Mouse (Mus musculus): ENCODE data around the gene Ftl1. TPM values are rescaled to one million over a fixed set of nuclear protein-coding genes. Genes with fewer than 3 reads are reported as not detected.
"Not testable (repeated sequence)": the region's sequence is repeated elsewhere in the genome, so short reads cannot be mapped to it uniquely, and the experiment has no call there.

Ftl1 gene
- total RNA-seq, 1 experiment from 2014 or later = 688 TPM

DNA sequence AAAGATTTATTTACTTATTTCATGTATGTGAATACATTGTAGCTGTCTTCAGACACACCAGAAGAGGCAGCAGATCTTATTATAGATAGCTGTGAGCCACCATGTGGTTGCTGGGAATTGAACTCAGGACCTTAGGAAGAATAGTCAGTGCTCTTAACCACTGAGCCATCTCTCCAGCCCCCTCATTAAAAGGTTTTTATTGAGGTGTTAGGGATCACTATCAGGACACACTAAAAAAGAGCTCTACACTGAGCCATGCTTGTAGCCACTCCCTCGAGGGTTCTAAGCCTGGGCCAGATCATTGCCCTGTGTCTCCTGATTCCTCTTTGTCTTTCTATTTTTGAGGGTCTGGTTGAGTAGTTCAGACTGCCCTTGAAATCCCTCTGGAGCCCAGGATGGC, 16.8 kb upstream of the Ftl1 start:
- no peak for DNase-seq

DNA sequence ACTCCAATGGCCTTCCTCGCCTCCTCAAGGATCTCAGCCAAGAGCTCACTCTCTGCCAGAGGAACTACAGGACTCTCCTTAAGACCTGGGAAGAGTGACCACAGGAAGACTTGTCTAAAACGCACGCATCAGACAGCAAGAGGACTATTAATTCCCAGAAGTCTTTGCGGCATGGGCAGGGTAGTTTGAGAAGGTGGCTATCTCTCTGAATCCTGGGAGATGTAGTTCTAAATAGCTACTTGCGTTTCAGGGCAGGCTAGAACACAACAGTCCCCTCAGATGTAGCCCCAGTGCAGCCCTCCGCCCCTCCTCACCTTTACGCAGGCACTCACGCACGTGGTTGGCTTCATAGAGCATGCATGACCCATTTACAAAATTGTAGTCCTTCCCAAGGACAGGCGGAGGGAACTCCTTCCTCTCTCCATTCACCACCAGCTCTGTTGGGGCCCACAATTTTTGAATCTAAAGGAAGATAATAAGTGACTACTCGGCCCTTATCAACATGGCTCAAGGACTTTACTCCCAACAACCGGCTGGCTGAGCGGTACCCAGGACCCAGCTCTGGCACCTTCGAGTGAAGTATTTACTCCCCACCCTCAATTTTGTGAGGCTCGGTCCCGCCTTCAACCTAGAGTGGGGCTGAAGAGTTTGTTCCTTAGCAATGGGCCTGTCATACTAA, 15.7 kb upstream of the Ftl1 start:
- peak; percentile 53 for DNase-seq

DNA sequence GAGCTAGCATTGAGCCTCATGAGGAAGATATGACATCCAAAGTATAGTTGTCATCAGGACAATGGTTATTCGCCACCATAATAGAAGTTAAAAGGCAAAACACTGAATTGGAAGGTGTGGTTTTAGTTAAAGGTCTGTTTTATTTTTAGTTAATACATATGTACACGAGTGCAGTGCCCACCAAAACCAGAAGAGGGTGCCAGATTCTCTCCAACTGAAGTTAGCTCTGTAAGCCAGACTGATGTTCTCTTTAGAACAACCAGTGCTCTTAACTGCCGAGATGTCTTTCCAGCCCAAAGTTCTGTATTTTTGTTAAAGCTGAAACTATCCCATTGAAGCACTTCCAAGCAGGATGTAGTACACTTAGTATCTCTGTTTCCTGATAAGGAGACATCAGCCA, 11.2 kb upstream of the Ftl1 start:
- peak; percentile 77 for DNase-seq

- no peak for DNase-seq
These were observed 7.5 kb upstream of the Ftl1 start for GRCm38 (mm10) chr7:45467090-45467670.

GRCm38 (mm10) chr7:45466283-45467089, 6.8 kb upstream of the Ftl1 start, which contains the start of gene Bax:
Gene Bax, minus strand, starts transcription at chr7:45466898.
- DNase-seq = peak; percentile 97

GRCm38 (mm10) chr7:45465549-45465948, 5.9 kb upstream of the Ftl1 start:
- DNase-seq = no peak

- no peak for DNase-seq
These were observed 5.4 kb upstream of the Ftl1 start for GRCm38 (mm10) chr7:45465112-45465511.

DNA sequence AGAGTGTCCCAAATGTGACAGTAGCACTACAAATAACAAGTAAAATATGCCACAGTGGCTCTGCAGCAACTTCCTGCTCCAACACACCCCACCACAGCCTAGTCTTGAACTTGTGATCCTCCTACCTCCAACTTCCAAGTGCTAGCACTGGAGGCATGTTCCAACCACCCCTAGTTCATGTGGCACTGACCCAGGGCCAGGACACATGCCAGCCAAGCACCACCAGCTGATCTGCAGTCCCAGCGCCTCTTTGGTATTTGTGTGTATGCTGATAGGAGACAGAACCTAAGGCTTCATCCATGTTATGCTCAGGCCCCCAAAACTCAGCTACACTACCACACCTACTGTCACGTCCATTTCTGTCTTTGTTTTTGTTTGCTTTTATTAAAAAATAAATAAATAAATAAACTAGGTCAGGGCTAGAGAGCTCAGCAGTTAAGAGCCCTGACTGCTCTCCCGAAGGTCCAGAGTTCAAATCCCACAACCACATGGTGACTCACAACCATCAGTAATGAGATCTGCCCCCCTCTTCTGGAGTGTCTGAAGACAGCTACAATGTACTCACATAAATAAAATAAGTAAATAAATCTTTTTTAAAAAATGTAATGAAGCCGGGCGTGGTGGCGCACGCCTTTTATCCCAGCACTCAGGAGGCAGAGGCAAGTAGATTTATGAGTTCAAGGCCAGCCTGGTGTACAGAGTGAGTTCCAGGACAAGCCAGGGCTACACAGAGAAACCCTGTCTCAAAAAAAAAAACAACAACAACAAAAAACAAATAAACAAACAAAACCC, 4.5 kb upstream of the Ftl1 start:
- DNase-seq = no peak

GRCm38 (mm10) chr7:45462868-45463267, 3.2 kb upstream of the Ftl1 start:
- DNase-seq = not testable (repeated sequence)

GRCm38 (mm10) chr7:45462325-45462724, 2.6 kb upstream of the Ftl1 start:
- DNase-seq = no peak

- DNase-seq = no peak
These were observed 2.1 kb upstream of the Ftl1 start for GRCm38 (mm10) chr7:45461781-45462180.

DNA sequence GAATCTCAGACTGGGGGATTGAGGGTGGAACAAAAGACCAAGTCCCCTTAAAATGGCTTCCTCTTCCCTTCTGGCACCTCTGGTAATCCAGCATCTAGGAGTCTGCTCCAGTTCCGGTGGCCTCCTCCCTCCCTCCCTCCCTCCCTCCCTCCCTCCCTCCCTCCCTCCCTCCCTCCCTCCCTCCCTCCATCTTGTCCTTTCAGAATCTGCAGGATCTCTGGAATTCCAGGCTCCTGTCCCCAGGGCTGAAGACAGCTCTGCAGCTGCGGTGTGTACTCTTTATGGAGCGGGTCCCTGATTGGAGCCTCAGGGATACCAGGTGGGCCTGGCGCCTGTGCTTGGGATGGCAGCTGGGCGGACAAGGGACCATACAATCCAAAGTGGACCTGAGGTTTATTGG, 1.6 kb upstream of the Ftl1 start:
- DNase-seq = no peak

- DNase-seq = peak; percentile 82
These were observed 1.2 kb upstream of the Ftl1 start for GRCm38 (mm10) chr7:45460860-45461314.

- DNase-seq = no peak
These were observed 693 bp upstream of the Ftl1 start for GRCm38 (mm10) chr7:45460377-45460776.

- peak; percentile 94 for DNase-seq
These were observed 728 bp downstream of the Ftl1 start for GRCm38 (mm10) chr7:45458748-45459563.

DNA sequence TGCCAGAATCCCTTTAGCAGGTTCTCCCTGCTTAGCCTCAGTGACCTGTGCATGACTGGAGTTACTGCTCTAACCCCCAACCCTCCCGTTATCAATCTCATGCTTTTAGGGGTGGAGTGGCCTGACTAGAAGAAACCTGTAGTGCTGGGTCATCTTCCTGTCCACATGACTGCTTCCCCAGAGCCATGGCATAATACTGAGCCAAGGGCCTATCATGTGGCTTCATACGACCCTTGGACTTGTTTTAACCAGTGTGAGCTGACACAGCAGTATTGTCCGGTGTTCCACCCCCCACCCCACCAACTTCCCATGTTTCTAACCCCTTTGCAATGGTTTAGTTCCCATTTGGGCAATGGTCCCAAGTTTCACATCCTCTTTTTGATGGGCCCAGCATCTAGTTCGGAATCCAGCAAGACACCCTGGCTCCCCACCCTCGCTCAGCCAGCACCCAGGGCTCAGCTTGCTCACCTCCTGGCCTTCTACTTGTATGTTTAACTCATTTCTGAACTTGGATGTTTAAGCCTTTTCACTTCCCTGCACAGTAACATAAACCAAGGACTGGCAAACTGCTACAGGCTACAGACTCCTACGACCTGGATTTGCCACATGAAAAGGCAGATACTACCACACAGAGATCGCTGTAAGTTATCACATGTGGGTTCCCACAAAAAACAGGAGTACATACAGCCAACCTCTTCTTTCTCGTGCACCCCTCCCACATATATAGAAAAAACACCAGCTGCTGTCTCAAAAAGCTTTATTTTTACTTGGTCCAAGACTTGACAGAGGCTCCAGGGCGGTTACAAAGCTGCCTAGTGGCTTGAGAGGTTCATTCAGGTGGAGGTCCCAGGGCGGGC, 2.3 kb downstream of the Ftl1 start:
- peak; percentile 42 for DNase-seq

DNA sequence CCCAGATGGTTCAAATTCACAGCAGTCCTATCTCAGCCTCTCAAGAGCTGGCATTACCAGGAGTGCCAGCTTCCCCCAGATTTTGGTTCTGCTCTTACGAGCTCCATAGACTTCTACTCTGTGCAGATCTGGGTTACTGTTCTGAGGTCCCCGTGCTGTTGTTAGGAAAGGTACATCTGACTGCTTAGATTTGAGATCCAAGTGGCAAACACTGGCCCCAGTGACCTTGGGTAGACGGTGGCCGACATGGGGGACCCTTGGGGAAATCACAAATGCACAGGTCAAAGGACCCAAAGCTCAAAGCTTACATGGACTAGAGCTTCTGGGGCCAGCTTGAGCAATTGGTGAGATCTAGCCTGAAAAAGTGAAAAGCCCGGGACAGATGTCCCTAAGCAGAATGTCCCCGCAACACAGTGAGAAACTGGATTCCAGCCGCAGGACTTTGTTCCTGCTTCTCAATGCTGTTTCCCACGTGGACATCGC, 2.9 kb downstream of the Ftl1 start:
- no peak for DNase-seq

DNA sequence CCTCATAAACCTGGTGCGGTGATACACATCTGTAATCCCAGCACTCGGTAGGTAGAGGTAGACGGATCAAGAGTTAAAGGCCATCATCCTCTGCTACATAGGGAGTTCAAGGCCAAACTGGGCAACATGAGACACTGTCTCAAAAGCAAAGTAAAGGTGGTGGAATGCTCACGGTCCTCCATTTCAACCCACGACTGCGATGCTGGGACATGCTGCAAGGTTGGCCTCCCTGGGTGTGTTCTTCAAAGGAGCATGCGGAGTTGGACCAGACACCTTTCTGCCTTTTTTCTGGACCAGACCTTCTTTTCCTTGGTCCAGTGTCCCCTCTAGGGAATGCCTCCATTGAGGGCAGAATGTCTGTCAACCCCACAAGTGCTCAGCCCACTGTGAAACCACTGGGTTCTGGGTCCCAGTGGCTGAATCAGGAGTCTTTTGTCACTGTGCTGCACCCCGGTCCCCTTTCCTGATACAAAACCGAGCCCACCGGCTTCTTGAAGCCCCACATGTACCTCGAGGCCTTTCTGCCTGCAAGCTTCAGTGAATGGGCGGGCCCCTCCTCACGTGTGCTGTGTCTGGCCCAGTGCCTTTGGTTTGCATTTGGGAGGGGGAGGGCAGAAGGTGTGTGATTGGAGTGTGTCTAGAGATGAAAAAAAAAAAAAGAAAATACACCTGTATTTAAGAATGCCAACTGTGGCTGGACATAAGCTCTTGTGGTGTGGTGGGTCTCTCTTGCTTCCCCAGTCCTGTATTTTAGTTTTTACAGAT, 3.6 kb downstream of the Ftl1 start:
- no peak for DNase-seq

GRCm38 (mm10) chr7:45454971-45455370, 4.7 kb downstream of the Ftl1 start:
- no peak for DNase-seq

Data from adrenal gland, postnatal 14 days (tissue).